Mouse (Mus musculus): ENCODE results near the gene Idi1.

DNA sequence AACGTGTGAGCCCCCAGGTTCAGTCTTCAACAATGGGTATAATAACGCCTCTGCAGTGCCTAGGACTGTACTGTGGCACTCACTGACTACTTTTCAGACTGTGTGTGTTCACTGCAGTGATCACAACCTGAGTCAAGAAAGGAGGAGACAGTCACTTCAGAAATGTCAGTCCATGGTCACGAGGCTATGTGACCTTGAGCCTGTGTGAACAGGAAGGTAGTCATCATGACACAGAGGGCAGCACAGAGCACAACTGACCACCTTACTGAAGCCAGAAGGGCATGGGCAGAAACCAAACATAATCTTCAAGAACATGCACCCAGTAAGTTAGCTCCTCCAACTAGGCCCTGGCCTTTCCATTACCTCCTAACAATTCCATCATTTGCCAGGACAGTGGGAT lies 3.7 kb upstream of the Idi1 start:
- no peak for TF ChIP-seq CTCF (IDR thresholded peaks at IDR 0.05; ENCODE audit: insufficient read depth, low read depth, low read length)
- TF ChIP-seq POLR2A (IDR thresholded peaks at IDR 0.05; ENCODE audit: insufficient read depth, low read depth, low read length), result no peak
